Mouse (Mus musculus): ENCODE measurements around the gene Gimap9.

- TF ChIP-seq POLR2A (IDR thresholded peaks at IDR 0.05; ENCODE audit: insufficient read depth, low read depth, low read length) = no peak
- no peak for TF ChIP-seq CTCF (IDR thresholded peaks at IDR 0.05; ENCODE audit: insufficient read depth, low read depth, low read length)
Measured at GRCm38 (mm10) chr6:48718455-48718854, 42.5 kb downstream of the Gimap9 start, which contains the start of the genes Gm28053 and Gimap7.
